Mouse (Mus musculus) thymus, postnatal 14 days (tissue): ENCODE data around the gene Rab11a.
A peak's percentile ranks its signal among the peaks of the same experiment; 100 is the strongest.
"Not testable (repeated sequence)": the region's sequence is repeated elsewhere in the genome, so short reads cannot be mapped to it uniquely, and the experiment has no call there.

Experiments
- DNase-seq: peaks from one replicate; pipeline ENCODE4 v3.0.0; 2021

The Rab11a gene

DNA sequence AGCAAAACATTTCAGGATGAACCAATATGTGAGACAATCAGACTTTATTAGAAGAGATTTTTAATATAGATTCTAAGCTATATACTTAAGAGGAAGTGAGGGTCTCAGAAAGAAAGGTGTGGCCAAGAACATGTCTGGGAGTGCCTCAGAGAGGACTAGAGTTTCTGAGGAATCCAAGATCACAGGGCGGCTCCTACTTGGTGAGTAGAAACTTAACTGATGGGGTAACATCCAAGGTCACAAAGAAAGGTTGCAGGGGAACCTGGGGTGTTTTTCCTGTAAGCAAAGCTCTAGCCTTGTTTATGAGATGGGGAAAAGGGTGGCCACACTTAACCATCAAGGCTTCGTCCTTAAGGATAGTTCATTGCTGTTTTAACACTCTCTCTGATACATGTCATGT is 1.4 kb upstream of the Rab11a start:
- DNase-seq: no peak

- peak; percentile 46 for DNase-seq
Measured at GRCm38 (mm10) chr9:64736639-64737405, 736 bp downstream of the Rab11a start.

GRCm38 (mm10) chr9:64736076-64736638 is 1.4 kb downstream of the Rab11a start:
- DNase-seq: no peak

DNA sequence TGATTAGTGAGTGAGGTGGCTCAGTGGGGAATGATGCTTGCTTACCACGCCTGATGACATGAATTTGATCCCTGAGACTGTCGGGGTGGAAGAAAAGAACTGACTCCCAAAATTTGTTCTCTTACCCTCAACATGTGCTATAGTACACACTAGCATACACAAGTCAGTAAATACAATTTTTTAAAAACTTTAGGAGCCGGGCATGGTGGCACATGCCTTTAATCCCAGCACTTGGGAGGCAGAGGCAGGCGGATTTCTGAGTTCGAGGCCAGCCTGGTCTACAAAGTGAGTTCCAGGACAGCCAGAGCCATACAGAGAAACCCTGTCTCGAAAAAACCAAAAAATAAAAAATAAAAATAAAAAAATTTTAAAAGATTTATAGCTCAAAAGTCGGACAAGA is 2.6 kb downstream of the Rab11a start:
- not testable (repeated sequence) for DNase-seq

DNA sequence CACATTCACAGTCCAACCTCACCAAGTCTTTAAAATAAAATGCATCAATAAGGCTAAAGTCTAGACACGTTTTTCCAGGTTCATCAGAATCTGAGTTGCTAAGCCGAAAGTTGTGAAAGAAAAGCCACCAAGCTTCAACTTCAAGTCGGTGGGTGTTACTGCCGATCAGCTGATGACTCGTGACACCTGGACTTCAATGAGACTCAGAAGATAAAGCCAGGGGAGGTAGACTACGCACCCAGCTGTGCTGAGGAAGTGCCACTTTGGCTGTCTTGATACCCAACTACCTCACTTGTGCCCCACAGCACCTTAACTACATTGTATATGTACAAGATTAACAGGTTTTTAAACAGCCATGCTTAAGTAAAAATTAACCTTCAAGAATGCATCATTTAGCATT is 3.4 kb downstream of the Rab11a start:
- DNase-seq: peak; percentile 38

GRCm38 (mm10) chr9:64731029-64731560 is 6.5 kb downstream of the Rab11a start:
- DNase-seq: no peak

DNA sequence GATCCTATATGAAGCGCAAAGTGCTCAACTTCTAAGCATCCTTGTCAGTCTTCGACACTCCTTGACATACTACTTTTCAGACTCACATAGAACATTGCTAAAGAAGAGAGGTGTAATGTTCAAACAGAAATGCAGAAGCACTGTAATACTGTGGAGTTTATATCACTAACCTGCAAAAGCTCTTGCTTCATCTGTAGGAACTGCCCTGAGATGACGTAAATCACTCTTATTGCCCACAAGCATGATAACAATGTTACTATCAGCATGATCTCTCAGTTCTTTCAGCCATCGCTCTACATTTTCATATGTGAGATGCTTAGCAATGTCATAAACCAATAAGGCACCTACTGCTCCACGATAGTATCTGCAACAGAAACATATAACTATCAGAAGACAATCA is 11.1 kb downstream of the Rab11a start:
- DNase-seq: no peak

DNA sequence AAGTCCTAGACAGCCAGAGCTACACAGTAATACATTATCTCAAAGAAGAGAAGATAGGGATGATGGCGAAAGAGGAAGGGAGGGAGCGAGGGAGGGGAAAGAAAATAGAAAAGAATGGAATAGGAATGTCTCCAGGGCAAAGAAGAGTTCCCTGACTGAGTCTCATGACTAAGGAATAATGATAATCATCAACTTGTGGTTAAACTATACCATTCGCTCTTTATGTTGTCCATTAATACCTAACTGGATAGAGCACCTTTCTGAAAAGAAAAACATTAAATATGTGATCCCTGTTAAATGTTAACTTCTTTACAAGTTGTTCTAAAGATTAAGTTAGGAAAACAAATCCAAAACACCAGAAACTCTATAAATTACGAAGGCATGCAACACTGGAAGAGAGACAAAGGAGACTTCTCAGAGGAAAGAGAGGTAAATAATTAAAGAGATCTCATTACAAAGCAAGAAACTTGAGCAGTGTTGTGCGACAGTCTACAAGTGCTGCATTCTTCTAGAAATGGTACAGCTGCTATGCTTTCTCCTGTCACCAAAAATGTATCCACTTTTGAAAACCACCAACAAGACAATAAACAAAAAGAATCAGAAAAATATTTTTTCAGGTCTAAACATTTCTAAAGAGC is 17.9 kb downstream of the Rab11a start:
- DNase-seq: no peak

- DNase-seq: not testable (repeated sequence)
Measured at GRCm38 (mm10) chr9:64710291-64710690, 27.3 kb downstream of the Rab11a start.

DNA sequence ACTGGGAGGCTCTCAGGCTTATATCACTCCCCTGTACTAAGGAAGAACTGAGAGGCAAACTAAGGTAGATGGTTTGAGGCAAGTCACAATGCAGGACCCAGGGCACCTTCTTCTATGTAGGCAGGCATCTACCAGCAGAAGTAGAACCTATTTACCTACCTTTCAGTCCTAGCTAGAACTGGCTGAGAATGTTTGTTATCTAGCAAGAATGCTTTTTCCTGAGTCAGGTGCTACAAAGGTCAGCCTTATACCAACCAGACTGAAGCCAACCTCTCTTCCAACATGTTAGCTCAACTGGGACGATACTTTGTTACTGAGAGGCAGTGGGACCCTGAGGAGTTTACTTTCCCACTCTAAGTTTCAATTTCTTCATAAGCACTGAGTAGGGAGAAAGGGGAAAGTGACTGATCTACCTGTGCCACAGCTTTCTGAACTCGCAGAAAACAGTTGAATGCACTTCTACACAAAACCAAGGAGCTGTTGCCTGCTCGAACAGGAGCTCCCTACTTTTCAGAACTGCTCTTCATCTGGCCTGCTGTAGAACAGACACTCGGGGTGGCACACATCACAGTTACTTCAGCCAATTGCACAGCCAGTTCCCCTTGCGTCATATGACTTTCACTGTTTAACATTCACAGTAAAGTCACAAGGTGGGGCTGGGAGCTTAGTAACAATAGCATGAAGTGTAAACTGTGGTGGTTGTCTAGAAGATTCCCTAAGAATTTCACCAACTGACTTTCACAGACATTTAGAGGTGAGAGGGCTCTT is 33.3 kb downstream of the Rab11a start:
- no peak for DNase-seq

GRCm38 (mm10) chr9:64703420-64703965 is 34.1 kb downstream of the Rab11a start:
- no peak for DNase-seq

GRCm38 (mm10) chr9:64702937-64703336 is 34.6 kb downstream of the Rab11a start:
- peak; percentile 9 for DNase-seq

DNA sequence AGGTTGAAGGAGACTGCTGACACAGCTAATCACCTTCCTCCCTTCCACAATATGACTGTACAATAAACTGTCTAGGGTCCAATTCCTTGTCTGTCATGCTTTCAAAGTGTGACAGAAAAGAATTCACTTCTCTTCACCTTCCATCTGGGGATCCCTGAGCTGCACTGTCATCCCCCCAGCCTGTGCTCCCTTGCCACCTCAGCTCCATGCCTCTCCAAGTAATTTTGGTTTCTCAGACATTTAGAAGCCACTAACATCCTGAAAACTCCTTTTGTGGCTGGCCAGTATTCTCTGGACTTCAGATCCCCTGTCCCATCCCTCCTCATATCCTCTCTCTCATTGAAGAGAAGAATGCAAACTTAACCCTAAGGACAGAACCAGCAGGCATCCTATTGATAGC is 35.2 kb downstream of the Rab11a start:
- DNase-seq: no peak

DNA sequence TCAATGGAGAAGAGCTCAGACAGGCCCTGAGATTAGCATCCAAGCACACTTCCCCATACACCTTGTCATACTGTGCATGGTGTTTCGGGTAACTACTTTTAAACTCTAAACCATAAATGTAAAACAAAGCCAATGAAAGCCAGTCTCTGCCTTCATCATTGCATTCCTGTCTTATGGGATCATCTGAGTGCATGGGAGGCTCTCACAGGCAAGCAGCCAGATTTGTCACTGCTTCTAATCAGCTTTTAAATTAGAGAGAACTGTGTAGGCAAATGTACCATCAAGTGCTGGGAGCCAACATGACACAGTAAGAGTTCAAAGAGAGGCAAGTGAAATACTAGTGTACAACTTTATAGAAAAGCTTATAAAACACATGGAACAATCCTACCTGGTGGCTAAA is 35.9 kb downstream of the Rab11a start:
- DNase-seq: no peak

GRCm38 (mm10) chr9:64700451-64701311 is 36.9 kb downstream of the Rab11a start:
- no peak for DNase-seq

GRCm38 (mm10) chr9:64698586-64698985 is 39.0 kb downstream of the Rab11a start:
- DNase-seq: no peak

GRCm38 (mm10) chr9:64697677-64698076 is 39.9 kb downstream of the Rab11a start:
- no peak for DNase-seq

DNA sequence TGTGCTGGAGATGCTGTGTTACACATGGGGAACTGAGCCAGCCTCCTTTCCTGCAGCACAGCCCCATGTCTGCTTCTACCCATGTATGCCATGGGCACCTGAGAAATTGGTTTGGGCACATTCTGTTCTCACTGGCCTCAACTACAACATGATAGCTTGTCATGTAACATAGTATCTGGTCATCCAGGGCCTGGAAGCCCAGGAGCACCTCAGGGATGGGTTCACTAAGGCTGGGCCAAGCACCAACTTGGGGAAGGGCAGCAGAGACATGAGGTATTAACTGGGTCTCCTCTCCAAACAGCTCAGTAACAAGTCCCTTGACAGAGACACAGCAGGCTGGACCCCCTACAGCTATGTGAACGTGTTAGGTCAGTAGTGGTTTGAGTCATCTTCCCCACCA is 40.6 kb downstream of the Rab11a start:
- no peak for DNase-seq

DNA sequence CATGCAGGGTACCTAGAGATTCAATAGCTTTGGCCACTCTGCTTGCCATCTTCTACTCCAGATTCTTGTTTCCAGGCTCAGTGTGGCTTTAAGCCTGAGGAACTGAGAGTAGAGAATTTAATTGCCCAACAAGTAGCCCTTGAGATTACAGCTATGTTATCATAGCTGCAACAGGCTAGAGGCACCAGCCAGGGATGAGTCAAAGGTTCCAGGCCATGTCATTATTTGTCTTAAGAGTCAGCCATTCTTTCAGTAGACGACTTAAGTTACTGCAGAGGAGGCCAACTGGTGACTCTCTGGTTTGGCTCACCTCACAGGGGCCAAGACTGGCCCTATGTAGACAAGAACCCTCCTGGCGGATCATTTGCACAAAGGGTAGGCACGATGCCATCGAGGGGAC is 41.2 kb downstream of the Rab11a start:
- no peak for DNase-seq

- DNase-seq: no peak
Measured at GRCm38 (mm10) chr9:64695266-64695665, 42.3 kb downstream of the Rab11a start.

GRCm38 (mm10) chr9:64693094-64693493 is 44.5 kb downstream of the Rab11a start:
- no peak for DNase-seq

- peak; percentile 12 for DNase-seq
Measured at GRCm38 (mm10) chr9:64691176-64691575, 46.4 kb downstream of the Rab11a start.
